Mouse (Mus musculus) MEL (cell line): ENCODE measurements at regions not wholly inside any gene's neighbourhood (a gene's known extent, or its start where the extent isn't known, plus 50 kb on each side); places are given as distances from the start of the nearest gene placed in this dataset.

Experiments used
- DNase-seq: peaks from one replicate; pipeline ENCODE4 v3.0.0; 2011; ENCODE audit warnings: low read depth, low spot score
- H3K27ac ChIP-seq: 2 replicates; pipeline ENCODE4 v1.5.1; 2012; ENCODE audit warnings: low read depth, mild to moderate bottlenecking, control low read depth, low read length, moderate library complexity; ENCODE audit not compliant: control insufficient read depth
- H3K27me3 ChIP-seq, 2 experiments: fragments of 150-350 bp in 1 of 2; sonication (generic) in 1 of 2; 2 replicates each; pipeline ENCODE4 v1.6.1; 2012; ENCODE audit warnings: low read length in 2 of 2, mild to moderate bottlenecking in 2 of 2, improper control_type of control experiment in 1 of 2, moderate library complexity in 1 of 2; ENCODE audit not compliant: insufficient read depth in 2 of 2, control insufficient read depth in 1 of 2
- H3K36me3 ChIP-seq, 2 experiments: 2 replicates each; pipeline ENCODE4 v1.6.1; 2012 to 2014; ENCODE audit warnings: low read length in 2 of 2, improper control_type of control experiment in 1 of 2, inconsistent platforms in 1 of 2, mild to moderate bottlenecking in 1 of 2; ENCODE audit not compliant: insufficient read depth in 2 of 2, control insufficient read depth in 1 of 2
- H3K4me1 ChIP-seq, 2 experiments: fragments of 150-350 bp in 1 of 2; sonication (generic) in 1 of 2; 2 replicates each; pipeline ENCODE4 v1.6.1; 2012; ENCODE audit warnings: low read length in 2 of 2, improper control_type of control experiment in 1 of 2, mild to moderate bottlenecking in 1 of 2; ENCODE audit not compliant: insufficient read depth in 2 of 2, control insufficient read depth in 1 of 2
- H3K4me3 ChIP-seq, 2 experiments: fragments of 150-350 bp in 1 of 2; sonication (generic) in 1 of 2; 2 replicates each; pipeline ENCODE4 v1.5.1; 2012; ENCODE audit warnings: low read depth in 2 of 2, low read length in 2 of 2, mild to moderate bottlenecking in 2 of 2, moderate library complexity in 2 of 2, control low read depth in 1 of 2, improper control_type of control experiment in 1 of 2; ENCODE audit not compliant: control insufficient read depth in 1 of 2, insufficient read depth in 1 of 2
- H3K79me2 ChIP-seq: 2 replicates; pipeline ENCODE4 v1.6.1; 2012; ENCODE audit warnings: mild to moderate bottlenecking, low read length, moderate library complexity; ENCODE audit not compliant: control insufficient read depth, poor library complexity, insufficient read depth
- H3K9ac ChIP-seq: 2 replicates; pipeline ENCODE4 v1.6.1; 2012; ENCODE audit warnings: low read depth, mild to moderate bottlenecking, control low read depth, low read length, moderate library complexity; ENCODE audit not compliant: control insufficient read depth, poor library complexity, severe bottlenecking
- H3K9me3 ChIP-seq: fragments of 150-350 bp; sonication (generic); replicated peaks from 2 replicates; pipeline ENCODE4 v1.6.1; 2012; ENCODE audit warnings: mild to moderate bottlenecking, low read length, improper control_type of control experiment, moderate library complexity; ENCODE audit not compliant: insufficient read depth
- CHD1 ChIP-seq: IDR thresholded peaks from 2 replicates; pipeline ENCODE4 v1.6.1; 2012; ENCODE audit warnings: low read depth, mild to moderate bottlenecking, inconsistent platforms, low read length, improper control_type of control experiment
- CHD2 ChIP-seq: IDR thresholded peaks from 2 replicates; pipeline ENCODE4 v1.6.1; 2011; ENCODE audit warnings: low read length, improper control_type of control experiment
- E2F4 ChIP-seq: IDR thresholded peaks from 2 replicates; pipeline ENCODE4 v1.6.1; 2011; ENCODE audit warnings: low read depth, low read length, improper control_type of control experiment, borderline replicate concordance
- ELF1 ChIP-seq: IDR thresholded peaks from 2 replicates; pipeline ENCODE4 v1.6.1; 2014; ENCODE audit warnings: low read depth, mild to moderate bottlenecking, inconsistent platforms, low read length, improper control_type of control experiment, moderate library complexity
- HCFC1 ChIP-seq: IDR thresholded peaks from 2 replicates; pipeline ENCODE4 v1.6.1; 2012; ENCODE audit warnings: low read depth, mild to moderate bottlenecking, inconsistent platforms, low read length, improper control_type of control experiment, moderate library complexity
- JUND ChIP-seq: IDR thresholded peaks from 2 replicates; pipeline ENCODE4 v1.6.1; 2011; ENCODE audit warnings: low read depth, mild to moderate bottlenecking, improper control_type of control experiment, low read length
- MAX ChIP-seq: IDR thresholded peaks from 2 replicates; pipeline ENCODE4 v1.6.1; 2011; ENCODE audit warnings: low read length, improper control_type of control experiment
- MAZ ChIP-seq: IDR thresholded peaks from 2 replicates; pipeline ENCODE4 v1.6.1; 2012; ENCODE audit warnings: low read depth, mild to moderate bottlenecking, inconsistent platforms, low read length, improper control_type of control experiment
- MXI1 ChIP-seq: IDR thresholded peaks from 2 replicates; pipeline ENCODE4 v1.6.1; 2011; ENCODE audit warnings: mild to moderate bottlenecking, low read depth, low read length, improper control_type of control experiment
- MYB ChIP-seq: IDR thresholded peaks from 2 replicates; pipeline ENCODE4 v1.6.1; 2011; ENCODE audit warnings: mild to moderate bottlenecking, low read depth, low read length, improper control_type of control experiment
- MYC ChIP-seq: IDR thresholded peaks from 2 replicates; pipeline ENCODE4 v1.6.1; 2011; ENCODE audit warnings: low read depth, mild to moderate bottlenecking, low read length, improper control_type of control experiment, moderate library complexity
- NELFE ChIP-seq: IDR thresholded peaks from 2 replicates; pipeline ENCODE4 v1.6.1; 2011; ENCODE audit warnings: low read depth, low read length, improper control_type of control experiment
- NRF1 ChIP-seq: IDR thresholded peaks from 2 replicates; pipeline ENCODE4 v1.6.1; 2014; ENCODE audit warnings: low read depth, mild to moderate bottlenecking, inconsistent platforms, low read length, improper control_type of control experiment, moderate library complexity; ENCODE audit not compliant: poor library complexity, insufficient read depth, severe bottlenecking
- POLR2AphosphoS2 ChIP-seq: IDR thresholded peaks from 2 replicates; pipeline ENCODE4 v1.6.1; 2011; ENCODE audit warnings: low read length, improper control_type of control experiment
- POLR2AphosphoS5 ChIP-seq: IDR thresholded peaks from 2 replicates; pipeline ENCODE4 v1.6.1; 2012; ENCODE audit warnings: low read depth, borderline replicate concordance, mild to moderate bottlenecking, inconsistent platforms, low read length, moderate library complexity, mixed read lengths
- TAL1 ChIP-seq: IDR thresholded peaks from 2 replicates; pipeline ENCODE4 v1.6.1; 2012; ENCODE audit warnings: mild to moderate bottlenecking, inconsistent platforms, low read length, moderate library complexity, mixed read lengths
- TCF12 ChIP-seq: IDR thresholded peaks from 2 replicates; pipeline ENCODE4 v1.6.1; 2014; ENCODE audit warnings: low read depth, mild to moderate bottlenecking, inconsistent platforms, low read length, improper control_type of control experiment, moderate library complexity
- USF1 ChIP-seq: IDR thresholded peaks from 2 replicates; pipeline ENCODE4 v1.6.1; 2014; ENCODE audit warnings: low read depth, mild to moderate bottlenecking, inconsistent platforms, low read length, improper control_type of control experiment, moderate library complexity
- USF2 ChIP-seq, 2 experiments: IDR thresholded peaks; 2 replicates each; pipeline ENCODE4 v1.6.1; 2011 to 2012; ENCODE audit warnings: improper control_type of control experiment in 2 of 2, low read length in 2 of 2, borderline replicate concordance in 1 of 2, inconsistent platforms in 1 of 2, low read depth in 1 of 2, mild to moderate bottlenecking in 1 of 2; ENCODE audit not compliant: insufficient read depth in 1 of 2
- ZC3H11A ChIP-seq: IDR thresholded peaks from 2 replicates; pipeline ENCODE4 v1.6.1; 2012; ENCODE audit warnings: low read depth, mild to moderate bottlenecking, inconsistent platforms, low read length, improper control_type of control experiment
- ZKSCAN1 ChIP-seq: IDR thresholded peaks from 2 replicates; pipeline ENCODE4 v1.6.1; 2012; ENCODE audit warnings: low read depth, mild to moderate bottlenecking, inconsistent platforms, low read length, improper control_type of control experiment, moderate library complexity
- ZMIZ1 ChIP-seq: IDR thresholded peaks from 2 replicates; pipeline ENCODE4 v1.6.1; 2012; ENCODE audit warnings: low read depth, mild to moderate bottlenecking, inconsistent platforms, low read length, improper control_type of control experiment, moderate library complexity

- Histone ChIP-seq H3K79me2 (no peaks in the 10 kb centered on the region), H3K27ac (no peak overlapping the region), H3K4me1 (no peaks in the 10 kb centered on the region), H3K4me3 (no peak overlapping the region), H3K9me3 (no peaks in the 10 kb centered on the region)
- TF ChIP-seq ZKSCAN1 (no peak), MAZ (no peak), MAX (no peak), NRF1 (no peak), CHD1 (no peak), USF2 (IDR thresholded peaks at IDR 0.05; ENCODE audit: borderline replicate concordance in 1 of 2, insufficient read depth in 1 of 2, low read depth in 1 of 2, low read length in 2 of 2) (no peak), POLR2AphosphoS2 (no peak), USF1 (no peak), CHD2 (no peak), TCF12 (no peak), HCFC1 (no peak), JUND (no peak)
- TF ChIP-seq, all 39 proteins: peak for 0
- H3K36me3 ChIP-seq: no peaks in the 10 kb centered on the region
- H3K9ac ChIP-seq: no peak overlapping the region
- DNase-seq: no peak
- peaks cover 0 to 2% of the 10 kb centered on the region in 2 experiments; a peak in 1 of 4 replicates for H3K27me3 ChIP-seq
These were observed 147.0 kb upstream of the Nrip1 start for GRCm38 (mm10) chr16:76520643-76520993.

GRCm38 (mm10) chr16:76519911-76520642, 146.4 kb upstream of the Nrip1 start:
- H3K9me3 ChIP-seq: no peaks in the 10 kb centered on the region
- TF ChIP-seq USF2 (IDR thresholded peaks at IDR 0.05; ENCODE audit: borderline replicate concordance in 1 of 2, insufficient read depth in 1 of 2, low read depth in 1 of 2, low read length in 2 of 2) (no peak), ZMIZ1 (no peak), MXI1 (no peak)
- no peaks in the 10 kb centered on the region for H3K36me3 ChIP-seq
- no peak overlapping the region for H3K4me3 ChIP-seq
- peaks cover 0 to 2% of the 10 kb centered on the region in 2 experiments; a peak in 1 of 4 replicates for H3K27me3 ChIP-seq
- no peak overlapping the region for H3K9ac ChIP-seq
- no peak overlapping the region for H3K27ac ChIP-seq
- H3K4me1 ChIP-seq: no peaks in the 10 kb centered on the region
- H3K79me2 ChIP-seq: no peaks in the 10 kb centered on the region
- DNase-seq: no peak

- no peaks in the 10 kb centered on the region for H3K4me1 ChIP-seq
- DNase-seq: no peak
- H3K27ac ChIP-seq: no peak overlapping the region
- no peak overlapping the region for H3K9ac ChIP-seq
- H3K27me3 ChIP-seq: no peaks in the 10 kb centered on the region; a peak in 1 of 4 replicates
- H3K79me2 ChIP-seq: no peaks in the 10 kb centered on the region
- TF ChIP-seq MYB (no peak), USF1 (no peak), HCFC1 (no peak), MAZ (no peak), POLR2AphosphoS2 (no peak), TAL1 (no peak), CHD1 (no peak), JUND (no peak), TCF12 (no peak), E2F4 (no peak), MYC (no peak), MAX (no peak), NELFE (no peak), ELF1 (no peak), CHD2 (no peak), POLR2AphosphoS5 (no peak), ZC3H11A (no peak)
- no peak overlapping the region for H3K4me3 ChIP-seq
- no peaks in the 10 kb centered on the region for H3K36me3 ChIP-seq
- H3K9me3 ChIP-seq: no peaks in the 10 kb centered on the region
These were observed 137.2 kb upstream of the Nrip1 start for GRCm38 (mm10) chr16:76510861-76511260.
